8 mouse cellular contexts compared by ENCODE assay signal in genomic region chr11:86200460-86201021, GRCm38 (mm10). TPM values are rescaled to one million over a fixed set of nuclear protein-coding genes. Genes with fewer than 3 reads are reported as not detected.
DNase-seq lines count a peak whose midpoint lies in the region; ATAC-seq lines count a peak whose summit lies in the region.

No protein-coding gene starts in this region.

- peak; percentile 72 for DNase-seq in embryo, embryonic 10.5 days (ENCODE audit: low spot score)
- no peak for DNase-seq in embryo, embryonic 11 days
- DNase-seq in liver, embryonic 13.5 days: no peak
- no peak for DNase-seq in thymus, postnatal 14 days
- DNase-seq in gastrocnemius, postnatal 10 days: no peak
- DNase-seq in layer of hippocampus, adult 9-10 months (ENCODE audit: low spot score): no peak

- peak overlapping the region; percentile 70 for H3K27ac ChIP-seq in forebrain, embryonic 12.5 days
- peak overlapping the region; percentile 86 for H3K27ac ChIP-seq in liver, embryonic 13.5 days

- 1% methylated on average over 20 of the region's 21 CpGs for WGBS in forebrain, embryonic 12.5 days
- WGBS in liver, embryonic 13.5 days (ENCODE audit: insufficient replicate concordance): under 1% methylated on average over 21 of the region's 21 CpGs

- H3K4me2 ChIP-seq in forebrain, embryonic 12.5 days: peak overlapping the region; percentile 71
- H3K4me2 ChIP-seq in liver, embryonic 13.5 days: peak overlapping the region; percentile 87

- H3K27me3 ChIP-seq in forebrain, embryonic 12.5 days: no peaks in the 10 kb centered on the region
- H3K27me3 ChIP-seq in liver, embryonic 13.5 days: no peaks in the 10 kb centered on the region

- ATAC-seq in CD4-positive, CD25-positive, alpha-beta regulatory T cell, adult 4 months: peak; percentile 1
- peak; percentile 76 for ATAC-seq in forebrain, embryonic 12.5 days (ENCODE audit: low FRiP score)
- peak; percentile 65 for ATAC-seq in liver, embryonic 13.5 days (ENCODE audit: low read depth)

- peaks cover 21% of the 10 kb centered on the region for H3K4me1 ChIP-seq in forebrain, embryonic 12.5 days
- H3K4me1 ChIP-seq in liver, embryonic 13.5 days (replicated peaks): peaks cover 29% of the 10 kb centered on the region

- peak overlapping the region; percentile 81 for H3K4me3 ChIP-seq in forebrain, embryonic 12.5 days (replicated peaks)
- peak overlapping the region; percentile 83 for H3K4me3 ChIP-seq in liver, embryonic 13.5 days (replicated peaks)

- H3K9ac ChIP-seq in forebrain, embryonic 12.5 days: peak overlapping the region; percentile 68
- peak overlapping the region; percentile 88 for H3K9ac ChIP-seq in liver, embryonic 13.5 days

- peaks cover 39% of the 10 kb centered on the region for H3K36me3 ChIP-seq in forebrain, embryonic 12.5 days (replicated peaks)
- H3K36me3 ChIP-seq in liver, embryonic 13.5 days: peaks cover 53% of the 10 kb centered on the region

- H3K9me3 ChIP-seq in forebrain, embryonic 12.5 days: peaks cover 22% of the 10 kb centered on the region
- no peaks in the 10 kb centered on the region for H3K9me3 ChIP-seq in liver, embryonic 13.5 days (replicated peaks)

RNA-seq across cellular contexts. Expression of gene Brip1, which starts 0.5 kb away (rescaled TPM):
- polyA plus RNA-seq in CD4-positive, CD25-positive, alpha-beta regulatory T cell, adult 4 months (2017; shearing (Covaris generic)): 1 to 10 TPM; 1.4 to 2.9 TPM
- polyA plus RNA-seq in forebrain, embryonic 12.5 days (2016; fragmentation: Nextera tagmentation; extraction: Ambion mirVana): 9.3 and 9.8 TPM in 2 replicates
- 7.4 and 8.0 TPM in 2 replicates for polyA plus RNA-seq in liver, embryonic 13.5 days (2015; fragmentation: Nextera tagmentation; extraction: Ambion mirVana)
- 1 to 10 TPM; 1.7 to 2.5 TPM for total RNA-seq in gastrocnemius, postnatal 10 days (2021)

RNA-seq across cellular contexts. Expression of gene Ints2, which starts 56.8 kb away (rescaled TPM):
- 10 to 100 TPM; 15.8 to 19.2 TPM for polyA plus RNA-seq in CD4-positive, CD25-positive, alpha-beta regulatory T cell, adult 4 months (2017; shearing (Covaris generic))
- polyA plus RNA-seq in forebrain, embryonic 12.5 days (2016; fragmentation: Nextera tagmentation; extraction: Ambion mirVana): 53.4 and 55.2 TPM in 2 replicates
- 13.7 and 18.4 TPM in 2 replicates for polyA plus RNA-seq in liver, embryonic 13.5 days (2015; fragmentation: Nextera tagmentation; extraction: Ambion mirVana)
- 1 to 10 TPM; 7.4 to 7.7 TPM for total RNA-seq in gastrocnemius, postnatal 10 days (2021)

Comparison
In these comparisons a context has a peak if more than half of its experiments do, and no peak if none do; other contexts are left out.
1. ATAC-seq: peak in every context shown above with its lines; median percentile 76 in forebrain, embryonic 12.5 days; 65 in liver, embryonic 13.5 days; 1 in CD4-positive, CD25-positive, alpha-beta regulatory T cell, adult 4 months.